Mouse (Mus musculus) bone marrow macrophage, adult 2 months (primary cell): Measurements from ENCODE around the gene Gfpt1.

Experiments
- CTCF ChIP-seq: IDR thresholded peaks from 2 replicates; pipeline ENCODE4 v1.5.1; 2012; ENCODE audit warnings: low read depth, mild to moderate bottlenecking, low read length, moderate library complexity
- POLR2A ChIP-seq: IDR thresholded peaks from 2 replicates; pipeline ENCODE4 v1.6.1; 2012; ENCODE audit warnings: mild to moderate bottlenecking, low read depth, low read length, borderline replicate concordance

GRCm38 (mm10) chr6:87119975-87120374 lies 77.3 kb downstream of the Gfpt1 start:
- TF ChIP-seq CTCF: no peak
- no peak for TF ChIP-seq POLR2A
